Mouse (Mus musculus) kidney, adult 2 months (tissue): ENCODE results near the gene Gatd1.

Experiments
- CTCF ChIP-seq: fragments of 200-500 bp; conservative IDR thresholded peaks from 2 replicates; pipeline ENCODE4 v1.5.1; 2011; ENCODE audit warnings: low read depth, mild to moderate bottlenecking, control low read depth, low read length, moderate library complexity, mixed read lengths; ENCODE audit not compliant: insufficient read depth, insufficient read length
- POLR2A ChIP-seq: fragments of 200-500 bp; IDR thresholded peaks from one replicate; pipeline ENCODE4 v1.6.1; 2011; ENCODE audit warnings: low read depth, low read length, control low read depth

DNA sequence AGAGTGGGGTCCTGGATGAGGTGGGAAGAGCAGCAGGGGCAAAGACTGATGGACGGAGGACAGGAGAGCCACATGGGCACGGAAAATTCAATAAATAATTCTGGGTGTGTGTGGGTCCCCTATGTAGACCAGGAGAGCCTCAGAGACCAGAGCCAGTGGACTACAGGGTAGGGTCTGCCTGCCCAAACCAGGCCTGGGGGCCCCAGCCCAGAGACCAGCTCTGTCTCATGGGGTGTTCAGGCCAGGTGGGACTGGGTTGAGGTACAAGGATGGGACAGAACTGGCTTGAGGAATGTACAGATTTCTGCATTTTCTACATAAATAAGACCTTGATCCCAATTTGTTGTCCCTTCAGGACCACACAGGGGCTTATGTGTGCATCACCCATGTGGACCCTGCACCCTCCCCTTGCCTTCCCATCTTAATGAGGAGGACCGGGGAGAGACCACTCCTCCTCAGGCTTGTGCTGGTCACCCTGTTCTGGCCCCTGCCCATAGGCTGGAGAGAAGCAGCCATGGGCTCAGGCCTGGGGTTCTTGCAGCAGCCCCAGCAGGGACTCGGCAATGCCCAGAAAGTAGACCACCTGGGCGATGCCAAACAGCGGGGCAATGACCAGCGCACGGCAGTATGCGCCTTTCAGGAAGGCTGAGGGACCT, 16.8 kb upstream of the Gatd1 start:
- TF ChIP-seq CTCF (no peak), POLR2A (no peak)
